Mouse (Mus musculus) erythroblast, adult 5-6 weeks (primary cell): Measurements from ENCODE around the gene Mchr1. TPM values are rescaled to one million over a fixed set of nuclear protein-coding genes. Genes with fewer than 3 reads are reported as not detected.
"Not testable (repeated sequence)": the region's sequence is repeated elsewhere in the genome, so short reads cannot be mapped to it uniquely, and the experiment has no call there.

ENCODE experiments used
- ATAC-seq: replicated peaks from 2 replicates; pipeline ENCODE4 v1.8.0; 2016; ENCODE audit warnings: moderate number of reproducible peaks, mild to moderate bottlenecking, moderate TSS enrichment, inconsistent platforms; ENCODE audit not compliant: poor library complexity, low FRiP score, severe bottlenecking
- total RNA-seq, 2 experiments: library from RNA; stranded (forward) in 1 of 2; stranded (reverse) in 1 of 2; fragments of 150-400 nt in 1 of 2; fragments of 200-764, 138-1000 nt in 1 of 2; gene quantifications; 2 replicates each; pipeline versions ENCODE4 v1.2.3 to v1.2.4; 2015 to 2017; ENCODE audit warnings: low replicate concordance in 2 of 2

Gene Mchr1
- not detected in 2 replicates for total RNA-seq (2015; ENCODE audit: low replicate concordance)
- total RNA-seq (2017; ENCODE audit: low replicate concordance): not detected in 2 replicates

DNA sequence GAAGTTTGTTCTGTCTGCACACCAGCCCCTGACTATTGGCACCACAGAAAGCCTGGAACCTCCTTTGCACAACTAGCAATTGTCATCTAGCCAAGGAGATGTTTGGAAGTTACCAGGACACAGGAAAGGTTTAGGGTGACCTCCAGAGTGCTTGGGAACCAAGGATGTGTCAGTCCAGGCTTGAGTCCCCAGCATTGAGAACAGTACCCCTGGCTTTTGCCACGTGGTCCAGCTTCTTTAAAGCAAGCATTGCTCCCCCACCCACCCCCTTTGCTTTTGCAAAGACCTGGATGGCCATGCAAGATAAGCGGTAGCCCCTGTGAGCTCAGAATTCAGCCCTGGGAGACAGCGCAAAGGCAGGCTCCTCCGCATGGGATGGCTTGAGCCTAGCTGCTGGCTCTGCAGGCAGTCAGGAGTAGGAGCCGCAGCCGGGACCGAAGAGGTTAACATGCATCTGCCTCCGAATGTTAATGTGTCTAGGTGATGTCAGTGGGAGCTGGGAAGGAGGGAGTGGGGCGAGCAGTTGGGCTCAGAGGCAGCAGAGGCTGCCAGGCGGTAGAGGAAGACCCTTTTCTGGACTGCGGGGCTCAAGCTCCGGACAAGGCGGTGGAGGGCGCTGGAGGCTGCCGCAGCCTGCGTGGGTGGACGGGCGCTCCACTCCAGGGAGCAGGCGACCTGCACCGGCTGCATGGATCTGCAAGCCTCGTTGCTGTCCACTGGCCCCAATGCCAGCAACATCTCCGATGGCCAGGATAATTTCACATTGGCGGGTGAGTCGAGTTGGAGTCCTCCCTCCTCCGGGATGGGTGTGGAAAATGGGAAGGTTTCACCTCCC, at the start of gene Mchr1:
Gene Mchr1 (plus strand): TSS at position 414 of the 835 bp plus-strand sequence.
- no peak for ATAC-seq

DNA sequence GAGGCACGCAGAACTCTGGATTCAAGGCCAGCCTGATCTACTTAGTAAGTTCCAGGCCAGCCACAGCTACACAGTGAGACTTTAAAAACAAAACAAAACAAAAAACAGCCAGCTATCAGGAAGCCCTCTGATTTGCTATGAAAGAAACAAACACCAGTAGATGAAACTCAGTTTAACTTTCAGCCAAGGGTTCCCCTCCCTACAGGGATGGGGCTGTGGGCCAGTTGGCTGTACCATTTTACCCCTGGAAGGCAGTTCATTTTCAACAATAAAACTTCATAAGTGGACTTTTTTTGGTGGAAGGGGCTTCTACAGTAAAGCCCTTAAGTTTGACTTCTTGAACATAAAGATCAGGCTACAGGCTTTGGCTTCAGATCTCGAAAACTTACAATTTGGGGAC, 46.2 kb upstream of the Mchr1 start:
- ATAC-seq: no peak

DNA sequence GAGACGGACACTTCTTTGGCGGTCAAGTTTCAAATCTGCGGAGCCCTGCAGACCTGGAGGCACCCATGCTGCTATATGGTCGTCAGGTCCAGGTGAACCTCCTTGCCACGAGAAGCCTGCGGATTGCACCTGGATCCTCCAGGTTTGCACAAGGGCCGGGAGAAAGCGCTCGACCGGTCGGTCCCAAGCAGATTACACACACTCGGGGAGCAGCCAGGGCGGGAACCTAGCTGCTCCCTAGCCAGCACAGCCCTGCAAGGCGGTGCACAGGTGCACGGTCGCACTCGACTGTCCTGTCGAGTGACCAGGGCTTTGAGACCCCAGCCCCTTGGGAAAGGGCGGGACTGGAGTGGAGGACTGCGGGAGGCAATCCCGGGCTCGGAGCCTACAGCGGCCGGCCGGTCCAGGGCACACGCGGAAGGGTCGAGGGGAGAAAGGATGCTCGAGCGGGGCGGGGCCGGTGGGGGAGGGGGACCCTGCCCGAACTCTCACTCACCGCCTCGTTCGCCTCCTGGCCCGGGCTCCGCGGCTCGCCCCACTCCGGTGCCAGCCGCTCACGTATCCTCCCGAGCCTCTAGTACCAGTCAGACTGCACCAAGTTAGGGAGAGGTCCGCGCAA, 45.2 kb upstream of the Mchr1 start:
- ATAC-seq: peak; percentile 10; the same call in 1 of the 2 replicates

DNA sequence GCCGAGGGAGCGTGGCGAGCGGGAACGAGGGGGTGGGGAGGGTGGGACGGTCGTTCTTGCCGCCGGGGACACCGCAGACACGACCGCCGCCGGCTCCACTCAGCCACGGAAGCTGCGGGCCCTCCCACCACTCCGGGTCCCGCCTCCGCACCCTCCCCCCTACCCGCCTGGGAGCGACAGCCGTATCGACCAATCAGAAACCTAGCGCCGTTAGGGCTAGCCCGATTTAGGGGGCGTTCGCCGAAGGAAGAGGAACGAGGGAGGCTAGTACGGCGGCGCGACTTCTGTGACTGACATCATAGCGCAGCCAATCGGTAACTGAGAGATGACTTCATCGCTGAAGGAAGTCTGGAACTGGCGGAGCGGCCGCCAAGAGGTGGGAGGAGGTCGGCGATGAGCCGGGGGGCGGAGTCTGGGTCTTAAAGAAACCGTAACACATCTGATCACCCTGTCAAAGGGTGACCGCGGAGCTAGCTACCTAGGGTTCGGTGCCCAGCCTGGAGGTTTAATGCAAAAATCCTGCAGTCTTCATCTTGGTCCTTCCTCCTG, 44.6 kb upstream of the Mchr1 start, which contains the start of gene Mrtfa:
Gene Mrtfa (minus strand): TSS at position 128 of the 549 bp plus-strand sequence.
- ATAC-seq: peak; percentile 99

DNA sequence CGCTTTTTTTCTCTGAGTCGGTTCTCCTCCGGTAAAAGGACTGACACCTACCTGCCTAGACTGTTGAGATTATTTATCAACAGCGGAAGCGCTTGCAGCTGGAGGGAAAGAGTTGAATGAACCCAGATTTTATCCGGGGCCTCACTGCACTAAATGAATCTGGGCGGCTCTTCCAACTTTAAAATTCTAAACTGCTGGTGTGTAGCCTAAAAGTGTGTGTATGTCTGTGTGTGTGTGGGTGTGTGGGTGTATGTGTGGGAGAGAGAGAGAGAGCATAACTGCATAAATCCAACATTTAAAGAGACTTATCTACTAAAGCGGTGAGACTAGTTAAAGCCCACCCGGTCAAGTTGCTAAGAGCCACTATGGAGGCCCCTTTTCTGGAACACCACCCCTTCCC, 44.0 kb upstream of the Mchr1 start:
- ATAC-seq: no peak

DNA sequence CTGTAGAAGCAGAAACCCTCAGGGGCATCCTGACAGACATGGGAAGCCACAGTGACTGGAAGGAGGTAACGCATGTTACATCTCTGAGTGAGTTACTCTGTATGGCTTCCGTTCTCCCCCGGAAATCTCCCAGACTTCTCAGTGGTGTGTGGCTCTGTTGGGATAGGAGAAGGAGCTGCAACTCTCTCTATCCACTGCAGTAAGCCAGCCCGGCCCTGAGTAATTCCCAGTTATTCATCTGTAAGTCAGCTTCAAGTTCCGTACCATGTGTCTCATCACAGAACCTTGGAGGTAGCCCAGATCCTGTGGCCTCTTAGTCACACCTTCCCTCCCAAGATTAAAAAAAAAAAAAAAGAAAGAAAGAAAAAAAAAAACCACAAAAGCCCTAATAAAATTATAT, 43.0 kb upstream of the Mchr1 start:
- ATAC-seq: no peak

DNA sequence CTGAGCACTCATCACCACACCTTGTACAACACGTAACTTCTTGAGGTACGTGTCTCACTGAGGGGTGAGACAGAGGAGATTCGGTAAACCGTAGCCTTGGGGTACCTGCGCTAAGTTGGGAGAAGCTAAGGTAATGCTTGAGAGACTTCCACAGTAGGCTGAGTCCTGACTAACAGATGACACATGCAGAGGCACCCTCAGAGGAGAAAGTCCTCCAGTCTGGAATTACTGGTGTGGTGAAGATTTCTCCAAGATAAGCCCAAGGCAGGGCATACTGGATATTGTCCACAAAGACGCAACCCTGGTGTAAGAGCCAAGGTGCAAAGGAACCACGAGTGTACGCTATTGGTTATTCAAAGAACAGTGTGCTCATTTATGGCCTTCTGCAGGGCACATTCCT, 42.4 kb upstream of the Mchr1 start:
- no peak for ATAC-seq

DNA sequence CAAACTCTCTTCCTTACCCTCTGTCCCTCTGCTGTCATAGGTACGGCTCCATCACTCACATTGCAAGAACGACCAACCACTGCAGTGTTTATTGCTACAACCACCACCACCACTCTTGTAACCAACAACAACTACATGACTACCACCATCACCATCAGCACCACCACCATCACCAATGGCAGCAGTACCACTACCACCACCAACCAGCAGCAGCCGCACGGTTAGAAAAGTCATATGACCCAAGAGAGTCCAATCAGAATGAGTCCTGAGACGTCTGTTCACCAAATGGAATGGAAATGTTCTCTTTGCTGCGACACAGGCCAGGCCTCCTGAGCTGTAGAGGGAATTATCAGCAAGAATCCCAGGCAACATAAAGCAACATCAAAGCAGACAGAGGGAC, 40.5 kb upstream of the Mchr1 start:
- ATAC-seq: no peak

DNA sequence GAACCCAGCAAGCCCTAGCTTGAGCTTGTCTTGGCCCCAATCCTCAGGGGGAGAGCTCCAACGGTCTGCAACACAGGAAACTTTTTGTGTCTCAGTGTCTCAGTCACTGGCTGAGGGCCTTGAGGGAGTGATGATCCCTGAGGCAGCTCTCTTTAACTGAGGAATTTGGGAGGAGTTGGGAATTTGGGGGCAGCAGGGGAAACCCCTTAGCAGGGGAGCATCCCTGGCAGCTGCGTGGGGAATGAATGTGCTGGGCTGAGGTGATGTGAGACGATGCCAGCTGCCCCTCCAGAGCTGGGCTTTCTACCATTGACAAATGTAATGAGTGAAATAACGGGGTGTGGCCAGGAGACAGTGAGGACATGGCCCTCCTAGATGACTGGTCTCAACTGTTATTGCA, 39.9 kb upstream of the Mchr1 start:
- ATAC-seq: no peak

DNA sequence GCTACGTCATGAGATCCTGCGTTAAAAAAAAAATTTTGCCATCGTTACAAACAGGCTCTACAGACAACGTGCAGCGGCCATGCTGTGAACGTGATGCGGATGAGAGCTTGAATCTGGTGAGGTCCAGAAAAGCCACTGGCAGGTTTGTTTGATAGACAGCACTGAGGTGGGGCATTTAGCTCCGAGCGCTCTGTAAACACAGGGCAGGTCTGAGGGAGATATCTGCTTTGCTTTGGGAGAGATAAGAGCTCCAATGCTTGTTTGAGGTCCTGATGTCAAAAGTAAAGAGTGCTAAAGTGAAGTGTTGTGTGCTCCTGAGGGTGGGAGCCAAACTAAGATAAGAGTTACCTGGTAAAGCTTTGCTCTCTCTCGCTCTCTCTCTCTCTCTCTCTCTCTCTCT, 38.1 kb upstream of the Mchr1 start:
- ATAC-seq: no peak

DNA sequence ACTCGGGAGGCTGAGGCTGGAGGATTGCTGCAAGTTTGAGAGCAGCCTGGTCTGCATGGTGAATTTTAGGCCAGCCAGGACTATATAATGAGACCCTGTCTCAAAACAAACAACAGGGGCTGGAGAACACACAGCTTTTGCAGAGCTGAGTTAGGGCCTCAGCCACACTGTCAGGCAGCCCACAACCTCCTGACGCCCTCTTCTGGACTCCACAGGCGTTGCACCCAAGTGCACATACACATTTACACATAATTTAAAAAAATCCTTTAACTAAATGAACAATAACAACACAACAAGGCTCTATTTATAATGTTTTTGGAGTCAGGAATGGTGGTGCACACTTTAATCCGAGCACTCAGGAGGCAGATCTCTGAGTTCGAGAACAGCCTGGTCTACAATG, 36.9 kb upstream of the Mchr1 start:
- ATAC-seq: no peak

DNA sequence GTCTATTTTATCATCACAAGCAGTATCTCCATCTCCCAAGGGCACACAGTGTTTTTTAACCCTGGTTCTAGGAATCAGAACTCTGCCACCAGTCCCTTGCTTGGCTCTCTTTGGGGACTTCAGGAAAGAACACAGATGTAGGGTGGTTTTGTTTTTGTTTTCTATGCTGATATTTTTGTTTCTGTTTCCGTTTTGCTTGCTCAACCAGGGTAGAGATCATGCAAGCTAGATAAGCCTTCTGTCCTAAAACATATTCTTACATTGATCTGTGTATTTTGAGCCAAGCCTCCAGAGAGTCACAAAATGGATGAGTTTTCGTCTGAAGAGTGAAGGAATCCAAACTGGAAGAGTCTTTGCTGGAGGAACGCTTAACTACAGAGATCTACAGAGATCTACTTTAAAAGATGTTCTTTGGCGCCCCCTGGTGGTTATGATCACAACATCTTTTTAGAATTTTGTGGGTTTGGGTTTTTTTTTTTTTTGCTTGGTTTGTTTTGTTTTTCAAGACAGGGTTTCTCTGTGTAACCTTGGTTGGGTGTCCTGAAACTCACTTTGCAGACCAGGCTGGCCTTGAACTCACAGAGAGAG, 35.8 kb upstream of the Mchr1 start:
- ATAC-seq: peak; percentile 43

DNA sequence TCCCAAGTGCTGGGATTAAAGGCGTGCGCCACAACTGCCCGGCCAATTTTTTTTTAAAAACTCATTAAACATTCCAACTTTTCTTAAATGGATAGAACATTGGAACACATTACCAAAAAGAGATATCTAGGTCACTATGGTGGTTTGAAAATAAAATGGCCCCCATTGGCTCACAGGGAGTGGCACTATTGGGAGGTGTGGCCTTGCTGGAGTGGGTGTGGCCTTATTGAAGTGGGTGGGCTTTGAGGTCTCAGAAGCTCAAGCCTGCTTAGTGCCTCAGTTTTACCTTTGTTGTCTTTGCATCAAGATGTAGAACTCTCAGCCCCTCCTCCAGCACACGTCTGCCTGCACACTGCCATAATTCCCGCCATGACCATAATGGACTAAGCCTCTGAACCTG, 32.8 kb upstream of the Mchr1 start:
- no peak for ATAC-seq

DNA sequence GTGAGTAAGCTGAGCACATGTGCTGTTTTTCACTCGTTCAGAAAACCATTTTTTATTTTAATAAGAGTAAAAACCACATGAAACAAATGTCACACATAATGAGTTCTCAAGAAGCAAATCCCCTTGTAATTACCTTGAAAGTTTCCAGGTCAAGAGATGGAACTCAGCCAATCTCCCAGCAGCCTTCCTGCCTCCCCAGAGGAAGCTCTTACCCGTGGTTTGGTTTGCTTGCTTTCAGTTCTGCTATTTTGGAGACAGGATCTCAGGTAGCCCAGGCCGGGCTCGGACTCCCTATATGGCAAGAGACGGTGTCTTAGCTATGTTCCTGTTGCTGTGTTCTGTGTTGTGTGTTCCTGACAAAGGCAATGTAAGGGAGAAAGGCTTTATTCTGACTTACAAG, 24.8 kb upstream of the Mchr1 start:
- no peak for ATAC-seq

DNA sequence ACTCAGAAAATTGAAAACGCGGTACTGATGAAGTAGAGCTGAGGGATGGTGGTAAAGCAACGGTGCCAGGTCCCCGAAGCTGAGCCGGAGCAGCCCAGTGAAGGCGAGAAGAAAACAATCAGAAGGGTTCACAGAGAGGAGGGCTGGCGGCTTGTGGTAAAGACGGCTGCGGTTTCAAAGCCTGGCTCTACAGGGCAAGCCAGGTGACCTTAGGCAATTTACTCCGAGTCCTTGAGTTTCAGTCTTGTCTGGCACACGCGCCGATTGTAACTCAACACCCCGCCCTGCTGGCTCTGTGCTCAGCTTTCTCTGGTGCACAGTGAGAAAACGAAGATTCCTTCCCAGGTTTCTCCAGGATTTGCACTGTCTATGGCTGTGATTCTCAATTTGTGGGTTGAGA, 22.3 kb upstream of the Mchr1 start:
- no peak for ATAC-seq

DNA sequence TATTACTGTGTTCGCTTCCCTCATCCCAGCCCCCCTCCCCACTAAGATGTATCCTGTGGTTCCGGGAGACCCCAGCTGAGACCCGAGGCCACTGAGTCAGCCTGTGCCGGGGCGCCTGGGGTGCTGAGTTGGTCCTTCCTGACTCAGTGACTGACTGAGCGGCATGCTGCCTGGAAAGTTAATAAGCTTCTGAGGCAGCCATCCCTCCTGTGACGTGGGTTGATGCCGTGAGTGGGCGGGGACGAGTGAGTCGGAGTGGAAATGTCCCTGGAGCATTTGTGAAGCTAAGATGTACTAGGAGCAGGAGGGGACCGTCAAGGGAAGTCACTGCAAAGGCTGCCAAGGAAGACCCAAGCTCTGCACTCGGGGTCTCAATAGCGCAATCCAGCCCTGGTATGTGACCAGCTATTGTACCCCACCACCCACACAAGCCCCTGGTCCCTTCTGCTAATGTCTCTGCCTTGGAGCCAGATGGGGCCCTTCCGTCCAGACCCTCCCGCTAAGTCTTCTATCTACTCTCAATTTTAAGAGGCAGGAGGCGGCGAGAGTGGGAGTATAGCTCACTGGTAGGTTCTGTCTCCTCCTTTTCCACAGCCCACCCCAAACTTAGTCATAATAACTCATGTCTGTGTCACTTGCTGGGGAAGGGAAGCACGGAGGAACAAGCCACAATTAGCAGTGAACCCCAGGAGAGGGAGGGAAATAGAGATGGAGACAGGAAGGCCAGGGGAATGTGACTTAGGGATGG, 18.2 kb upstream of the Mchr1 start:
- no peak for ATAC-seq

DNA sequence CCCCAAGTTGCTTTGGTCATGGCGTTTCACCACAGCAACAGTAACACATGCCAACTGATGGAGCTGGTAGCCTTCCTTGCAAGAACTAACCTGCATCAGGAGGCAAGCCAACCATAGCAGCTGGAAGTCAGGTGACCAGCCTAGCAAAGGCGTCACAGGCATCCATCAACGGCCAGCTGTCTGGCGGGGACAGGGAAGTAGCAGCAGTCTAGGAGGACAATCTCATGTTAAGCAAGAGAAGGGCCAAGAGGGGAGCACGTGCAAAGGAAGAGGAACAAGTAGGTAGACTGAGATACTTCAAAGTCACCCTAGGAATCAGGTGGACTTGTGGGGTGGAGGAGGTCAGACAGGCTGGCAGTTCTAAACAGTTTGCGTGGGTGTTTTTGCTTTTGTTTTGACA, 16.2 kb upstream of the Mchr1 start:
- no peak for ATAC-seq

DNA sequence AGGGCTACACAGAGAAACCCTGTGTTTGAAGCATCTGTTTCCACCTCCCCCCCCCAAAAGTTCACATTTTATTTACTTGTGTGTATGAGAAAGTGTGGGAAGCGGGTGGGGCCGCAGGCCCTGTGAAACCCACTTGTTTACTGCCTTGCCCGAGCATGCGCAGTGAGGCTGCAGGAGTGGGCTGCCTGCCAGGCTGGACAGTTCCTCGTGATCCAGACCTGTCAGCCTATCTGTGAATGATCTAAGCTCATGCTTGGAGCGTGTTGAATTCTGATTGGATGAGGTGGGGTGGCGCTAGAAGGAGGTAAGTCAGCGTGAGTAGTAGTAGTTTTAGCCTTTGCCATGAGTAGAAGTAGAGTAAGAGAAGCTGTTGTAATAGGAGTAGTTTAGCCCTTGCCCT, 15.2 kb upstream of the Mchr1 start:
- ATAC-seq: not testable (repeated sequence)

DNA sequence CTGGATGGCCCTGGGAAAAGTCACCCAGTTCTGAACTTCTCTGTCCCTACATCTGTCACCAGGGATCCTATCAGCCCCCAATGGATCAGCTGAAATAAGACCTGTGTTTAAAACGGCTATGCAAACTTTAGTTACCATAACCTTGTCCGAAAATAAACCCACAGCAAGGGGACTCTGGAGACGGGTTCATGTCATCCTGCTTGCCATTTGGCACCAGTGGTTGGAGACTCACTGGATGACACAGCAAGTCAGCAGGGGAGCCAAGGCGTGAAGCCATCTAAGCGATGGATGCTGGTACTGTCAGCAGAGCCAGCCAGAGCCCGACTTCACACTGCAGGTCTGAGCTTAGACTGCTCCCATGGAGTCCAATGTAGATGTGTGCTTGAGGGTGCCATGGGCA, 13.9 kb upstream of the Mchr1 start:
- no peak for ATAC-seq

DNA sequence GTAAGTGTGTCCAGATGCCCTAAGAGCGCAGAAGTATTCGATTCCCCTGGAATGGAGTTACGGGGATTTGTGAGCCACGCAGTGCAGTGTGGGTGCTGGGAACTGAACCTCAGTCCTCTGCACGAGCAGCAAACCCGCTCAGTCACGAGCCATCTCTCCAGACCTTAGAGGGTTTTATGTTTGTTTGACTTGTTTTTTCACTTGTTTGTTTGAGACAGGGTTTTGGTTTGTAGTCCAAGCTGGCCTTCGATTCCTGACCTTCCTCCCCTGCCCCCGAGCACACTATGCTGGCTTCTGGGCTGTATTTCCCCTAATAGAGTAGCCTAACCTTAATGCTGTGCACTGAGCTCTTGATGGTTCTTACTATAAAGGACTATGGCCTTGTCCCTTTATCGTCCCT, 10.3 kb upstream of the Mchr1 start:
- ATAC-seq: no peak
